Mouse (Mus musculus): Measurements from ENCODE around the gene Galnt13. TPM values are rescaled to one million over a fixed set of nuclear protein-coding genes. Genes with fewer than 3 reads are reported as not detected.

Galnt13 gene
- total RNA-seq, 2 experiments from 2014 or later, result 32.9 to 33.9 TPM

- DNase-seq (ENCODE audit: low spot score in 2 of 2), result no peak
- intact Hi-C loops (cut with DNase I), result no loop called here
Measured at GRCm38 (mm10) chr2:55153089-55153488, 717.0 kb downstream of the Galnt13 start.

- intact Hi-C loops (cut with DNase I), result no loop called here
- DNase-seq (ENCODE audit: low spot score in 2 of 2), result no peak
Measured at GRCm38 (mm10) chr2:55164781-55165180, 728.7 kb downstream of the Galnt13 start.
